Mouse (Mus musculus) lung, postnatal 0 days (tissue): ENCODE measurements around the gene Slamf7.

Experiments used
- CTCF ChIP-seq: IDR thresholded peaks from 2 replicates; pipeline ENCODE4 v1.5.1; 2016; ENCODE audit warnings: antibody characterized with exemption, mild to moderate bottlenecking
- EP300 ChIP-seq: IDR thresholded peaks from 2 replicates; pipeline ENCODE4 v1.6.1; 2016; ENCODE audit warnings: antibody characterized with exemption, mild to moderate bottlenecking, control low read depth

- TF ChIP-seq CTCF (no peak), EP300 (no peak)
Measured at GRCm38 (mm10) chr1:171606656-171607055, 46.2 kb downstream of the Slamf7 start.
